Mouse (Mus musculus): Measurements from ENCODE around the gene Spire2. TPM values are rescaled to one million over a fixed set of nuclear protein-coding genes. Genes with fewer than 3 reads are reported as not detected.
"Not testable (repeated sequence)": the region's sequence is repeated elsewhere in the genome, so short reads cannot be mapped to it uniquely, and the experiment has no call there.

Spire2 gene
- polyA plus RNA-seq, 1 experiment, result 27.4 TPM

GRCm38 (mm10) chr8:123411246-123411645 is 78.7 kb downstream of the Spire2 start, which contains the start of gene Tubb3:
TSS of gene Tubb3 (plus strand) at chr8:123411424.
- WGBS, result under 1% methylated on average over 29 of the region's 29 CpGs
- DNase-seq (ENCODE audit: low read depth, low spot score), result no peak

GRCm38 (mm10) chr8:123411781-123412327 is 79.3 kb downstream of the Spire2 start:
- no peak for DNase-seq (ENCODE audit: low read depth, low spot score)
- 14% methylated on average over 16 of the region's 16 CpGs for WGBS

- DNase-seq (ENCODE audit: low read depth, low spot score), result no peak
These were observed 80.2 kb downstream of the Spire2 start for GRCm38 (mm10) chr8:123412560-123413170.

GRCm38 (mm10) chr8:123414255-123414654 is 81.7 kb downstream of the Spire2 start:
- WGBS, result 13% methylated on average over 9 of the region's 9 CpGs
- no peak for DNase-seq (ENCODE audit: low read depth, low spot score)

More at GRCm38 (mm10) chr8:123412560-123413170, 80.2 kb downstream of the Spire2 start:
- WGBS, result 8% methylated on average over 12 of the region's 12 CpGs

GRCm38 (mm10) chr8:123414997-123415696 is 82.6 kb downstream of the Spire2 start:
- DNase-seq (ENCODE audit: low read depth, low spot score), result not testable (repeated sequence)
- WGBS, result 79% methylated on average over 5 of the region's 5 CpGs

GRCm38 (mm10) chr8:123415967-123416943 is 83.7 kb downstream of the Spire2 start:
- WGBS, result 84% methylated on average over 8 of the region's 8 CpGs

GRCm38 (mm10) chr8:123416944-123417555 is 84.5 kb downstream of the Spire2 start:
- 61% methylated on average over 8 of the region's 8 CpGs for WGBS
- no peak for DNase-seq (ENCODE audit: low read depth, low spot score)

More at GRCm38 (mm10) chr8:123415967-123416943, 83.7 kb downstream of the Spire2 start:
- DNase-seq (ENCODE audit: low read depth, low spot score), result no peak

Other genes with a start within 250 kb of the Spire2 start
- gene Rpl13, start 230.4 kb upstream of the Spire2 start, polyA plus RNA-seq (2012; rRNA removed), result 1,989 and 2,281 TPM in 2 replicates
- 0.53 and 0.97 TPM in 2 replicates for gene Cpne7, start 215.3 kb upstream of the Spire2 start, polyA plus RNA-seq (2012; rRNA removed)
- gene Sult5a1, start 174.4 kb upstream of the Spire2 start, polyA plus RNA-seq (2012; rRNA removed), result 0.99 and 1.2 TPM in 2 replicates
- gene Dpep1, start 146.5 kb upstream of the Spire2 start, polyA plus RNA-seq (2012; rRNA removed), result 627 and 877 TPM in 2 replicates
- gene Chmp1a, start 120.0 kb upstream of the Spire2 start, polyA plus RNA-seq (2012; rRNA removed), result 138 and 168 TPM in 2 replicates
- 0.24 and 0.69 TPM in 2 replicates for gene Spata33, start 119.9 kb upstream of the Spire2 start, polyA plus RNA-seq (2012; rRNA removed)
- gene Cdk10, start 107.9 kb upstream of the Spire2 start, polyA plus RNA-seq (2012; rRNA removed), result 37.4 and 38.5 TPM in 2 replicates
- 7.8 and 9.0 TPM in 2 replicates for gene Spata2l, start 96.5 kb upstream of the Spire2 start, polyA plus RNA-seq (2012; rRNA removed)
- gene Zfp276, start 78.5 kb upstream of the Spire2 start, polyA plus RNA-seq (2012; rRNA removed), result 22.3 and 31.6 TPM in 2 replicates
- 32.9 and 47.0 TPM in 2 replicates for gene Vps9d1, start 78.4 kb upstream of the Spire2 start, polyA plus RNA-seq (2012; rRNA removed)
- gene Fanca, start 14.1 kb upstream of the Spire2 start, polyA plus RNA-seq (2012; rRNA removed), result 18.0 and 35.6 TPM in 2 replicates
- 124 and 164 TPM in 2 replicates for gene Tcf25, start 41.0 kb downstream of the Spire2 start, polyA plus RNA-seq (2012; rRNA removed)
- not detected in 2 replicates for gene Mc1r, start 74.4 kb downstream of the Spire2 start, polyA plus RNA-seq (2012; rRNA removed)
- 9.3 and 10.6 TPM in 2 replicates for gene Tubb3, start 78.7 kb downstream of the Spire2 start, polyA plus RNA-seq (2012; rRNA removed)
- gene Def8, start 90.8 kb downstream of the Spire2 start, polyA plus RNA-seq (2012; rRNA removed), result 13.5 and 17.5 TPM in 2 replicates
- 19.4 and 22.3 TPM in 2 replicates for gene Afg3l1, start 145.2 kb downstream of the Spire2 start, polyA plus RNA-seq (2012; rRNA removed)
- gene Dbndd1, start 182.8 kb downstream of the Spire2 start, polyA plus RNA-seq (2012; rRNA removed), result 0.16 and 0.21 TPM in 2 replicates
- 3.0 and 3.5 TPM in 2 replicates for gene Gas8, start 186.1 kb downstream of the Spire2 start, polyA plus RNA-seq (2012; rRNA removed)

Measured in large intestine, adult 2 months (tissue).